Mouse (Mus musculus) erythroblast, adult 5-6 weeks (primary cell): ENCODE data around the gene Slc24a4. TPM values are rescaled to one million over a fixed set of nuclear protein-coding genes. Genes with fewer than 3 reads are reported as not detected.
"Not testable (repeated sequence)": the region's sequence is repeated elsewhere in the genome, so short reads cannot be mapped to it uniquely, and the experiment has no call there.

Experiments used
- ATAC-seq: replicated peaks from 2 replicates; pipeline ENCODE4 v1.8.0; 2016; ENCODE audit warnings: moderate number of reproducible peaks, mild to moderate bottlenecking, moderate TSS enrichment, inconsistent platforms; ENCODE audit not compliant: poor library complexity, low FRiP score, severe bottlenecking
- total RNA-seq, 2 experiments: library from RNA; stranded (forward) in 1 of 2; stranded (reverse) in 1 of 2; fragments of 150-400 nt in 1 of 2; fragments of 200-764, 138-1000 nt in 1 of 2; gene quantifications; 2 replicates each; pipeline versions ENCODE4 v1.2.3 to v1.2.4; 2015 to 2017; ENCODE audit warnings: low replicate concordance in 2 of 2

The Slc24a4 gene
- total RNA-seq, 2 experiments from 2014 or later, result not detected

DNA sequence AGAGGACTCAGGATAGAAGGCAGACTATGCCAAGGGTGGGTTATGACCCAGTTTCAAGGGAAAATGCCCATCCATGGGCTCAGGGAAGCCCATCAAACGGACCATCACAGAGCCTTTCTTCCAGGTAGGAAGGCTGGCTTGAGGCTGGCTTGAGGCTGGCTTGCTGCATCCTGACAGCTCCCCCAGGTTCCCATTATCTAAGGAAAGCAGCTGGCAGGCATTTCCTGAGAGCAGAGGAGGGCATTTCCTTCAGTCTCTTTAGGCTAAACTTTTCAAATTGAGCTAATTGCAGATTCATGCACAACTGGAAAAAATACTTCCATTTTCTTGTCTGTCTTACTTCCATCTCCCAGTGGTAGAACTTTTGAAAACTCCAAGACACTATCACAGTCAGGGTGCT lies 26.3 kb downstream of the Slc24a4 start:
- ATAC-seq, result no peak

- no peak for ATAC-seq
These were observed 36.1 kb downstream of the Slc24a4 start for GRCm38 (mm10) chr12:102164632-102165031.

- ATAC-seq, result no peak
These were observed 38.2 kb downstream of the Slc24a4 start for GRCm38 (mm10) chr12:102166691-102167261.

DNA sequence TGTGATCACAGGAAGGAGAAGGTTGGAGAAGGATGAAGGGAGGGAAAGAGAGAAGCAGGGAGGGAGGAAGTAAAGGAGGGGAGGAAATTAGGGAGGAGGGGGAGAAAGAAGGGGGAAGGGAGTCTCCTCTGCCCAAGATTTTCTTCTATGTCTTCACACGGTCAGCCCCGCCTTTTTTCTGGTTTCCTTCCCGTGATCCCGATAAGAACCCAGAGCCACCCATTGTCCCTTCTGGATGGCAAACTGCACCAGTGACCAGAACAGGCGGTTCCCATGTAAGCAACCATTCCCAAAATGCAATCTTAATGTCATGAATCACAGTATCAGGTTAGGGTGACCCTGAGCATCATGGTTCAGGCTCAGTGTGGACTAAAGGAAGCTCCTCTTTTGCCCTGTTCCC lies 38.8 kb downstream of the Slc24a4 start:
- ATAC-seq, result no peak

DNA sequence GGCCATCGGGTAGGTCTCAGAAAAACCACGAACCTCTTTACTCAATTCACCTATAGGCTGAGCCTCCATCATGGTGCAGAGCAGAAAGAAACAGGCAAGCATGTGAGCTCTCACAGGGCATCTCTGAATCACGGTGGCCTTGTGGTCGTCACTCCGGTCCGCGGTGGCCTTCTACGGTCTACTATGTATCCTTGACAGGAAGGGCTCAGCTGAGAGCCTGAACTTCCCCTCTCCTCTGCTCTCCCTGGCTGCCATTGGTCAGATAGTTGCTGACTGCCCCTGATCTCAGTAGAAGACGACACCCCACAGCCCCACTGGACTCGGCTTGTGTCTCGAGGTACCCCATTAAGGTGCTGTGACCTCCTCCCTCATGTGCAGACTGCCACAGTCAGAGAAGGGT lies 44.2 kb downstream of the Slc24a4 start:
- ATAC-seq, result no peak

DNA sequence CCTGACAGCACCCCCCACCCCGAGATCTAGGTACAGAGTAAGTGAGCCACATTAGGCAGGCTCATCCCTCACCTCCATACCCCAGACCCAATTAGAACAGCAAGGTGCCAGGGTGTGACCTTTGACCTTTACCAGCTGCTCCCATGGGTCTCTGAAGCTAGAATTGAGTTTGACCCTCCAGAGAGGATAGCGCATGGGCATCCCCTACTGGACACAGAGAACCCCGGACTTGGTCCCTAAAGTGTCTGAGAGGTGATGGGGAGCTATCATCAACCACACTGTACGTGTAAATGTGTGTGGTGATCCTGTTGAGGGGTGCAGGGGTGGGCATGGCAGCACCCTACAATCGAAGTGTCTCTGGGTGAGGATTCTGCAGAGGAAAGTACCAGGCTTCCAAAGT lies 44.8 kb downstream of the Slc24a4 start:
- no peak for ATAC-seq

- ATAC-seq, result no peak
These were observed 52.0 kb downstream of the Slc24a4 start for GRCm38 (mm10) chr12:102180371-102181074.

GRCm38 (mm10) chr12:102181799-102182357 lies 53.3 kb downstream of the Slc24a4 start:
- peak; percentile 73 for ATAC-seq

GRCm38 (mm10) chr12:102182621-102183020 lies 54.1 kb downstream of the Slc24a4 start:
- ATAC-seq, result no peak

DNA sequence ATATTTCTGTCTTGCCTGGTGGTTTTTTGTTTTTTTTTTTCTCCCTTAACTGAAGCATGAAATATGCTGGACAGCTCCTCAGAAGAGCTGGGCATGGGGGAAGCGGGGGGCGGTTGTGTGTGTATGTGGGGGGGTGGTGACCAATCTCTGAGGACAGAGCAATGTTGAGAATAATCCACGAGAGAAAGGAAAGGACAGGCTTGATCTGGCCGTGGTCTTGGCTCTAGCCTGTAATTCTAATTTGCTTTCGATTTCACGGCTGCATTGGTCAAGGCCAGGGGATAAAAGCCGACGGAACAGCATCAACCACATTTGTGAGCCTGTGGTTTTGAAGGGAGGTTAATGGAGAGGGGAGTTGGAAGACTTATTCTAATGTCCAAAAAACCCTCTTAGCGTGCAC lies 54.7 kb downstream of the Slc24a4 start:
- ATAC-seq, result no peak

DNA sequence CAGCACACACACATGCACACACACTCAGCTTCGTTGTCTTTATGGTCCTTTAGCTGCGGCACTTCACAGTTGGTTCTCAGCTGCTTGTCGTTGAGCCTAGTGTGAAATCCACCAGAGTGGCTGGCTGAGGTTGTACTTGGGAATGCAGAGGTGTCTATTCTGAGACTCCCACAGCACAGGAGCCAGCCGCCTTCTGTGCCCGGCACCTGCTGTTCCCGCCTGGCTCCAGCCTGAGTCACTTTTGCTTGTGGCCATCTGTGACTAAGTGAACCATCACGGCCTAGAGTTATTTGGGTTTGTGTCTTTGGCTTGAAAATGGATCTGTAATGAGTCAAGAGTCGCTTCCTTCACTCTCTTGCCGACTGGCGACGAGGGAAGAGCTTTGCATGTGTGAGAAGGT lies 62.3 kb downstream of the Slc24a4 start:
- ATAC-seq, result no peak

DNA sequence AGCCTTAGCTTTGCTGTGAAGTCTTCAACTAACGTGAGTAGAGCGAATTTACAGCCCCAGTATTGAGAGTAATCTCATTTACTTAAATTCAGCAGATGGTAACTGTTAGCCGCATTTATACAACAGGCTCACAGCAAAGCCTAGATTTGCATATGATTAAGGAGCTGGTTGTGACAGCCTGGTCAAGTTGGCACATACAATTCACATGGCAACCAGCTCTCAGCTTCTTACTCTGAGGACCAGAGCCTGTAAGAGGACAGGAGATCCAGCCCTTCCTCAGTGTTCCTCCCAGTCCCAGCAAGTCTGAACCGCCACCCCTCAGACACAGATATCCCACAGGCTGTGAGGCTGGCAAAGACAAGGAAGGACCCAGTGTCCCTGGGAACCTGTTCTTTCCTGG lies 73.0 kb downstream of the Slc24a4 start:
- no peak for ATAC-seq

GRCm38 (mm10) chr12:102202901-102203300 lies 74.4 kb downstream of the Slc24a4 start:
- ATAC-seq, result no peak

DNA sequence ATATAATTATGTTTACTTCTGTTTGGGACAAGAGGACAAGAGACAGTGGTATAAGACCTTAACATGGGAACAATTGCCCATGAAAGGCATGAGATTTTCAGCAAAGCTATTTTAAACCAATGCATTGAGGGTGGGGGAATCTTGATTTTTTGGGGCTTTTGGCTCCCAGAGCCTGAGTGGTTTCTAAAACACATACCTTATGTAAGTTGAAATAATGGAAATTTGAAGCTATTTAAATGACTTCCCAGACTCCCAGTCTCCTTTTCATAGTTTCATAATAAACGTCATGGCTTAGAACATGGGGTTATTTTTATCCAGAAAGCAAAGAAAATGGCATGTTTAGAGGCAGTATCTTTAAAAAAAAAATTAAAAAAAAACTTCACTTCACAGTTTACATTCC lies 77.9 kb downstream of the Slc24a4 start:
- ATAC-seq, result no peak

GRCm38 (mm10) chr12:102207245-102207644 lies 78.7 kb downstream of the Slc24a4 start:
- ATAC-seq, result no peak

GRCm38 (mm10) chr12:102210801-102211200 lies 82.3 kb downstream of the Slc24a4 start:
- ATAC-seq, result no peak

GRCm38 (mm10) chr12:102223404-102223803 lies 94.9 kb downstream of the Slc24a4 start:
- ATAC-seq, result no peak

GRCm38 (mm10) chr12:102224112-102224511 lies 95.6 kb downstream of the Slc24a4 start:
- ATAC-seq, result not testable (repeated sequence)

DNA sequence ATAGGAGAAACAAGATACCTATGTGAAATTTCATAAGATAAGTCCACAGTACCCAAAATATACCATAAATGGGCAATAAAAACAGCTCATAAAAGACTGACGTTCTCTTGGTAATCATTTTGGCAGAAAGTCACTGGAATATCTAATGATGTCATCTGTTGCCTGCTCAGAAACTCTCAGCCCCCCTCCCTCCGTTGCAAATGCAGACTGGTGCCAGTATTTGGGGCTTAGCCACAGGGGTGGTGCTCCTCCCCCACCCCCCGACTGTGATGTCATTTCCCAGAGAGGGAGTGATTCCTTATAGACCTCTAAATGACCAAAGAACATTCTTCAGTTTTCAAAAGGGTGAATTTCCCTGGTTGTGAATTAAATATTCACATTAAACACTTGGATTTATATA lies 96.6 kb downstream of the Slc24a4 start:
- ATAC-seq, result no peak

DNA sequence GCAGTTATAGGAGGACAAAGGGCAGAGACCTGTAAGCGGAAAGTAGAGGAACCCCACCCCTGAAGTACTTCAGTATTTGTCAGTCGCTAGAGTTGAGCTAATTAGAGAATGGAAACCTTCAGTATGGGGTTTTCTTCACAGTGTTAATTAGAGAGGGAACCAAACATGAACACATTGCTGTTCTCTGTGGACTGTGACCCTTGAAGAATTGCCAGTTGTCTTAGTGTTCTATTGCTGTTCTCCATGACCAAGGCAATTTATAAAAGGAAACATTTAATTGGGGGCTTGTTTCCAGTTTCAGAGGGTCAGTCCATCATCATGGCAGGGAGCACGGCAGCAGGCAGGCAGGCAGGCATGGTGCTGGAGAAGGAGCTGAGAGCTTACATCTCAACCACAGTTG lies 107.0 kb downstream of the Slc24a4 start:
- no peak for ATAC-seq

DNA sequence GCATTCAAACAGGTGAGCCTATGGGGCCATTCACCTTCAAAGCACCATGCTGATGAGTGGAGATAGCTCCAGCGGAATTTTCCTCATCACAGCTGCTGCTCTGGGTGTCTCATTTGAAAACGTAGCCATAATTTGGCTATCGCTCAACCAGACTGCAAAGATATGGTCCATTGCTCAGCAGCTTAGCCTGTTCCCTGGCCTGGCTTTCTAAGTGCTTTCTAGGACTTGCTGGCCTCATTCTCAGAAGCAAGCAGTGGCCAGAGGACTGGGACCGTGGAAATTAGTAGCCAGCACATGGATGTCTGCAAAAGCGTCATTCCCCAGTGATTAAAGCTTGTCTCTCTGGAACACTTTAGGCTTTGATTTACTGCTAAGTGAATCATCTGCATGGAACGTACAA lies 107.8 kb downstream of the Slc24a4 start:
- no peak for ATAC-seq
